Mouse (Mus musculus): ENCODE measurements around the gene Atxn1.

- TF ChIP-seq POLR2A (IDR thresholded peaks at IDR 0.05; ENCODE audit: insufficient read length, low read depth): no peak
- TF ChIP-seq TCF12 (IDR thresholded peaks at IDR 0.05; ENCODE audit: insufficient read depth, poor library complexity, severe bottlenecking): no peak
- no peak for TF ChIP-seq POLR2AphosphoS2 (IDR thresholded peaks at IDR 0.05; ENCODE audit: insufficient read length, low read depth)
- TF ChIP-seq REST (IDR thresholded peaks at IDR 0.05; ENCODE audit: insufficient read depth, insufficient read length): no peak
- TF ChIP-seq E2F4 (IDR thresholded peaks at IDR 0.05; ENCODE audit: insufficient read depth): no peak
- TF ChIP-seq USF1 (IDR thresholded peaks at IDR 0.05; ENCODE audit: low read depth): no peak
- no peak for TF ChIP-seq MYOG (IDR thresholded peaks at IDR 0.05; ENCODE audit: control insufficient read depth in 1 of 3, insufficient read depth in 1 of 3, insufficient read length in 2 of 3, low read depth in 2 of 3)
- no peak for TF ChIP-seq CEBPB (IDR thresholded peaks at IDR 0.05; ENCODE audit: insufficient read depth, poor library complexity, severe bottlenecking)
- no peak for TF ChIP-seq TCF3 (IDR thresholded peaks at IDR 0.05; ENCODE audit: insufficient read length, low read depth)
Measured at GRCm38 (mm10) chr13:45897571-45897970, 67.2 kb downstream of the Atxn1 start.

Data from myocyte (in vitro differentiated cells).